Mouse (Mus musculus): ENCODE measurements around the gene Phospho1. TPM values are rescaled to one million over a fixed set of nuclear protein-coding genes. Genes with fewer than 3 reads are reported as not detected.

Phospho1 gene
- total and polyA plus RNA-seq, 2 experiments from 2014 or later: 0.59 to 5.2 TPM

GRCm38 (mm10) chr11:95828181-95828964 is 4.1 kb downstream of the Phospho1 start:
- Histone ChIP-seq H3K4me3 (ENCODE audit: low read length) (no peak overlapping the region), H3K4me1 (ENCODE audit: insufficient read depth, low read length) (peaks cover 9% of the 10 kb centered on the region), H3K27ac (no peak overlapping the region), H3K36me3 (ENCODE audit: insufficient read depth, low read length) (no peaks in the 10 kb centered on the region), H3K9ac (replicated peaks; ENCODE audit: low read length) (no peak overlapping the region), H3K27me3 (ENCODE audit: insufficient read depth, low read length) (peaks cover 56% of the 10 kb centered on the region), H3K4me2 (ENCODE audit: low read depth, low read length) (no peak overlapping the region), H3K9me3 (ENCODE audit: low read length) (no peaks in the 10 kb centered on the region)
- 79% methylated on average over 11 of the region's 11 CpGs for WGBS
- ATAC-seq (no peak), DNase-seq (ENCODE audit: low spot score) (no peak)
- TF ChIP-seq CTCF (IDR thresholded peaks at IDR 0.05; ENCODE audit: low read depth): no peak

GRCm38 (mm10) chr11:95829526-95830050 is 5.3 kb downstream of the Phospho1 start:
- Histone ChIP-seq H3K27ac (no peak overlapping the region), H3K4me2 (ENCODE audit: low read depth, low read length) (no peak overlapping the region), H3K36me3 (ENCODE audit: insufficient read depth, low read length) (no peaks in the 10 kb centered on the region), H3K9me3 (ENCODE audit: low read length) (no peaks in the 10 kb centered on the region), H3K4me3 (ENCODE audit: low read length) (no peak overlapping the region), H3K27me3 (ENCODE audit: insufficient read depth, low read length) (peaks cover 63% of the 10 kb centered on the region), H3K9ac (replicated peaks; ENCODE audit: low read length) (no peak overlapping the region), H3K4me1 (ENCODE audit: insufficient read depth, low read length) (peaks cover 9% of the 10 kb centered on the region)
- ATAC-seq: no peak
- no peak for TF ChIP-seq CTCF (IDR thresholded peaks at IDR 0.05; ENCODE audit: low read depth)
- WGBS: 44% methylated on average over 4 of the region's 4 CpGs
- DNase-seq (ENCODE audit: low spot score): no peak

- Histone ChIP-seq H3K4me2 (ENCODE audit: low read depth, low read length) (peak overlapping the region; percentile 42), H3K36me3 (ENCODE audit: insufficient read depth, low read length) (no peaks in the 10 kb centered on the region), H3K27ac (no peak overlapping the region), H3K9ac (replicated peaks; ENCODE audit: low read length) (peak overlapping the region; percentile 28; the same call in 1 of the 2 replicates), H3K9me3 (ENCODE audit: low read length) (no peaks in the 10 kb centered on the region), H3K4me3 (ENCODE audit: low read length) (peak overlapping the region; percentile 25), H3K27me3 (ENCODE audit: insufficient read depth, low read length) (peaks cover 67% of the 10 kb centered on the region), H3K4me1 (ENCODE audit: insufficient read depth, low read length) (peaks cover 9% of the 10 kb centered on the region)
- WGBS: 4% methylated on average over 80 of the region's 80 CpGs
- ATAC-seq: no peak
- no peak for DNase-seq (ENCODE audit: low spot score)
- no peak for TF ChIP-seq CTCF (IDR thresholded peaks at IDR 0.05; ENCODE audit: low read depth)
Observed at GRCm38 (mm10) chr11:95830411-95831275, 6.3 kb downstream of the Phospho1 start.

- 9% methylated on average over 10 of the region's 10 CpGs for WGBS
- DNase-seq (ENCODE audit: low spot score) (no peak), ATAC-seq (no peak)
- H3K27ac ChIP-seq: no peak overlapping the region
- no peak for TF ChIP-seq CTCF (IDR thresholded peaks at IDR 0.05; ENCODE audit: low read depth)
- H3K36me3 ChIP-seq (ENCODE audit: insufficient read depth, low read length): no peaks in the 10 kb centered on the region
- no peak overlapping the region for H3K9ac ChIP-seq (replicated peaks; ENCODE audit: low read length)
- peak overlapping the region; percentile 42 for H3K4me2 ChIP-seq (ENCODE audit: low read depth, low read length)
- peaks cover 67% of the 10 kb centered on the region for H3K27me3 ChIP-seq (ENCODE audit: insufficient read depth, low read length)
- peak overlapping the region; percentile 25; the same call in 1 of the 2 replicates for H3K4me3 ChIP-seq (ENCODE audit: low read length)
- H3K4me1 ChIP-seq (ENCODE audit: insufficient read depth, low read length): peaks cover 12% of the 10 kb centered on the region
- no peaks in the 10 kb centered on the region for H3K9me3 ChIP-seq (ENCODE audit: low read length)
Observed at GRCm38 (mm10) chr11:95831276-95831619, 6.9 kb downstream of the Phospho1 start.

DNA sequence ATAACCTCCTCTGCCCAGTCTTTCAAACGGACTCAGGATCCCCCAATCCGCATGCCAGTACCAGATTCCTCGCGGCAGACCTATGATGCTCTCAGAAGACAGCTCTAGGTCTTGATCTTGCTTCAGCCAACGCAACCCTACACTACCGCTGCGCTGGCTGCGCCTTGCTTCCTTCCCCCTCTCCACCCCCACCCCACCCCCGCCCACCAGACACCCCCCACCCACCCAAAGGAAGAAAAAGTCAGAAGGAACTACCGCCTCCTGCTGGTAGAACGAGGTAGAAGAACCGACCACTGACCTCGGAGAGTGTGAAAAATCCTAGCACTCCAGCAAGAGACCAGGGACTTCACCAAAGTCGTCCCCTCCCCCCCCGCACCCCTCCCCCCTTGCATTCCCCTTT is 7.3 kb downstream of the Phospho1 start:
- peaks cover 16% of the 10 kb centered on the region for H3K4me1 ChIP-seq (ENCODE audit: insufficient read depth, low read length)
- H3K27me3 ChIP-seq (ENCODE audit: insufficient read depth, low read length): peaks cover 64% of the 10 kb centered on the region
- H3K27ac ChIP-seq: no peak overlapping the region
- no peak for ATAC-seq
- peak; percentile 24 for TF ChIP-seq CTCF (IDR thresholded peaks at IDR 0.05; ENCODE audit: low read depth)
- no peaks in the 10 kb centered on the region for H3K36me3 ChIP-seq (ENCODE audit: insufficient read depth, low read length)
- 0 out of 2 replicates have a peak overlapping the region, but pooled peaks have one; percentile 25 for H3K4me3 ChIP-seq (ENCODE audit: low read length)
- WGBS: 8% methylated on average over 15 of the region's 15 CpGs
- no peak overlapping the region for H3K4me2 ChIP-seq (ENCODE audit: low read depth, low read length)
- no peaks in the 10 kb centered on the region for H3K9me3 ChIP-seq (ENCODE audit: low read length)
- DNase-seq (ENCODE audit: low spot score): no peak
- H3K9ac ChIP-seq (replicated peaks; ENCODE audit: low read length): no peak overlapping the region

DNA sequence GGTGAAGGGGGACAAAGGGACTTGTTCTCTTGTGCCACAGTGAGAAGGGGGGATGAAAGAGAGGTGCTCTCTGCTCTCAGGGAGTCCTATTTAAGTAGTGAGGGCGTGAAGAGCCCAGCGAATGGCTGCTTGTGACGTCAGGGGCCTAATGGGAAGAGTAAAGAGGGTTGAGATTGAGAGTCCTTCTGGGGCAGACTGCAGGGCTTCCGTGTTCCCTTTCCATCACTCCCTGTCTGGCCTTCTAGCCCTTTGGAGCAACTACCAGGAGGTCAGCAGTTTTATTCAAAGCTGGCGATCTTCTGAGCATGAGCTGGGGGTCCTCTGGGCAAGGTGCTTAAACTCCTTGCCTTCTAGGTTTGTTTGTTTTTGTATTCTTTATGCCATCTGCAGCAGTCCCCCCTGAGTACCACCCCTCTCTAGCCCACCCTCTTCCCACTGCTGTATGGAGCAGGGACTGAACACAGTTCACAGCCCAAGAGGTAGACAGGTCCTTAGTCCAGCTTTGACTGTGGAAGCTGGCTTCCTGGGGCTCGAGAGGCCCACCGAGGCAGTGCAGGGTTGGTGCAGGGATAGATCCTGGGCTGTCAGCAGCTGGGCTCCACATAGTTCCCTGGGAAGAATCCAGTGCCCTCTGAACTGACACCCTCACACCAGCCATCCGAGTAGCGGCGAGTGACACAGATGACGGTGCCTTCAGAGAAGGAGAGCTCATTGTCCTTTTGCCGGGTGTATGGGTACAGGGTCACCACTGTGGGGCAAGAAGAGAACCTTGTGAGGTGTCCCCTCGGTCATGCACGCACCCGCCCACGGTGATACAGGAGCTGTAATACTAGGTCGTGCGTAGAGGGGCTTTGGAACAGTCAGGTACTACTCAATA is 8.1 kb downstream of the Phospho1 start:
- H3K27me3 ChIP-seq (ENCODE audit: insufficient read depth, low read length): peaks cover 61% of the 10 kb centered on the region
- 42% methylated on average over 18 of the region's 18 CpGs for WGBS
- no peaks in the 10 kb centered on the region for H3K36me3 ChIP-seq (ENCODE audit: insufficient read depth, low read length)
- DNase-seq (ENCODE audit: low spot score) (no peak), ATAC-seq (no peak)
- no peak overlapping the region for H3K4me2 ChIP-seq (ENCODE audit: low read depth, low read length)
- no peak overlapping the region for H3K4me3 ChIP-seq (ENCODE audit: low read length)
- H3K27ac ChIP-seq: no peak overlapping the region
- no peaks in the 10 kb centered on the region for H3K9me3 ChIP-seq (ENCODE audit: low read length)
- no peak overlapping the region for H3K9ac ChIP-seq (replicated peaks; ENCODE audit: low read length)
- no peak for TF ChIP-seq CTCF (IDR thresholded peaks at IDR 0.05; ENCODE audit: low read depth)
- peaks cover 17% of the 10 kb centered on the region for H3K4me1 ChIP-seq (ENCODE audit: insufficient read depth, low read length)

Measured in hindbrain, postnatal 0 days (tissue).